Mouse (Mus musculus) CD4-positive, CD25-positive, alpha-beta regulatory T cell, adult 2 months (primary cell): ENCODE measurements around the gene Rab19.
"Not testable (repeated sequence)": the region's sequence is repeated elsewhere in the genome, so short reads cannot be mapped to it uniquely, and the experiment has no call there.

ENCODE experiments used
- DNase-seq: peaks from one replicate; pipeline ENCODE4 v3.0.0-alpha.2; 2012; ENCODE audit warnings: low read depth, low spot score

The Rab19 gene

GRCm38 (mm10) chr6:39379224-39379623 lies 1.8 kb upstream of the Rab19 start:
- peak; percentile 85 for DNase-seq

GRCm38 (mm10) chr6:39379749-39380148 lies 1.2 kb upstream of the Rab19 start:
- DNase-seq: peak; percentile 87

DNA sequence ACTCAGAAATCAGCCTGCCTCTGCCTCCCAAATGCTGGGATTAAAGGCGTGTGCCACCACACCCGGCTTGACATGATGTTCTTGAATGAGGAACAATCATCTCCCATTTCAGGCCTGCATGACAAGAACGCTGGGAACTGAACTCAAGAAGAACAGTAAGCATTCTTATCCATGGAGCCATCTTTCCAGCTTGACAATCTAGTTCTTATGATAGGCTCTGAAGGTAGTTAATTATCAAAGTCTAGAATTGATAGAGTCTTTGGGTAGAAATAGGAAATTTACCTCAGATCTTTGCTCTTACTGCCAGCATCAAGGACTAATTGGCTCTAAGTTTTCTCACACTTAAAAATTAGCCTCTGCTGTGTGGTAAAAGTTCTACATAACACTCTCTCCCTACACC lies 699 bp upstream of the Rab19 start:
- DNase-seq: peak; percentile 26

DNA sequence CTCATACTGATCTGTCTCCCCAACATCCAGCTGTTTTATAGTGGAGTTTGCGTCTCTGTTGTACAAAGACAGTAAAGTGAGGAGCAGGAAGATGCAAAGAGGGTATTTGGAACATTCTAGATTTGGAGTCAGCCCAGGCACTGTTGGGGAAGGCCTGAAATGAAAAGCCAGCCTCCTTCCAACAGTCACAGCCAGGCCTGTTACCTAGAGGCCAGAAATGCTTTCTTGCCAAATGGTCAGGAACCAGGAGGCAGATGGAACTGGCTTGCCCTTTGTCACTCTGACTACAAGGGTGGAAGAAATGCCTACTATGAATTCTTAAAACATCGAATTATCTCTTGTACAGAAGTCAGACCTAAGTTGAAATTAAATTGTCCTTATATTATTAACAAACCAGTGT lies 9.0 kb downstream of the Rab19 start:
- DNase-seq: no peak

GRCm38 (mm10) chr6:39395471-39395870 lies 14.5 kb downstream of the Rab19 start:
- DNase-seq: no peak

- no peak for DNase-seq
These were observed 14.9 kb downstream of the Rab19 start for GRCm38 (mm10) chr6:39395916-39396315.

DNA sequence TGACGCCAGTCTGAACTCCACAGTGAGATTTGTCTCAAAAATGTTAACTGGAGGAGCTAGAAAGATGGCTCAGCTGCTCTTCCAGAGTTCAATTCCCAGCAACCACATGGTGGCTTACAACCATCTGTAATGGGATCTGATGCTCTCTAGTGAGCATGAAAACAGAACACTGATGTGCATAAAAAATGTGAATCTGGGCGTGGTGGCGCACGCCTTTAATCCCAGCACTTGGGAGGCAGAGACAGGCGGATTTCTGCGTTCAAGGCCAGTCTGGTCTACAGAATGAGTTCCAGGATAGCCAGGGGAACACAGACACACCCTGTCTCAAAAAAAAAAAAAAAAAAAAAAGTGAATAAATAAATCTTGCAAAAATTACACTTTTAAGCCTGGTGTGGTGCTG lies 16.1 kb downstream of the Rab19 start:
- DNase-seq: no peak

GRCm38 (mm10) chr6:39398342-39398741 lies 17.4 kb downstream of the Rab19 start:
- DNase-seq: no peak

GRCm38 (mm10) chr6:39400343-39400742 lies 19.4 kb downstream of the Rab19 start:
- peak; percentile 46 for DNase-seq

DNA sequence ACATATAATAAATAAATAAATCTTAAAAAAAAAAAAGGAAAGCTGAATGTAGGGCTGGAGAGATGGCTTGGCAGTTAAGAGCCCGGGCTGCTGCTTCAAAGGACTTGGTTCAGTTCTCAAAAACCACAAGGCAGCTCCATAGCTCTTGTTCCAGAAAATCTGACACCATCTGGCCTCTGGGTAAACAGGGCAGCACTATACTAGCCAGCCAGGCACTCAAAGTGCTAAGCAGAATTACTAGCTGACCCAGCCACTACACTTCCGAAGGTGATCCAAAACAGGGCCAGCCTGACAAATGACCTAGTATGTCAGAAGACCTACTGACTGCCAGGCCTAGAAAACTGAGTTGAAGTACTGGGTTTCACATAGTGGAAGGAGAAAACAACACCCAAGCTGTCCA lies 22.2 kb downstream of the Rab19 start:
- DNase-seq: no peak

- no peak for DNase-seq
These were observed 25.5 kb downstream of the Rab19 start for GRCm38 (mm10) chr6:39406480-39406879.

DNA sequence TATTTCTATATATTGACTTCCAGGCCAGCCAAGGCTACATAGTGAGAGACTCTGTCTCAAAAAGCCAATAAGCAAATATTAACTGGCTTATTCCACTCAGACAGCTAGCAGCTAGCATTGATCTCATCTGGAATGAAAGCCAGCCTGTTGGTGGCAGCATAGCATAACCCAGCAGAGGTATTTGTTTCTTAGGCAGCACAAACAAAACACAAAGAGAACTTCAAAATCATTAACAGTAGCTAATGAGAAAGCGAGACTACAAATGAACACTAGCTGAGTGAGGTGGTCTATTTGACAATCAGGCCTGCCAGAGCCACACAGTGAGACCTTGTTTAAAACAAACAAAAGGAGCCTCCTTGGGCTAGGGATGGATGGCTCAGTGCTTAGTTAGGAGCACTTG lies 33.1 kb downstream of the Rab19 start:
- no peak for DNase-seq

DNA sequence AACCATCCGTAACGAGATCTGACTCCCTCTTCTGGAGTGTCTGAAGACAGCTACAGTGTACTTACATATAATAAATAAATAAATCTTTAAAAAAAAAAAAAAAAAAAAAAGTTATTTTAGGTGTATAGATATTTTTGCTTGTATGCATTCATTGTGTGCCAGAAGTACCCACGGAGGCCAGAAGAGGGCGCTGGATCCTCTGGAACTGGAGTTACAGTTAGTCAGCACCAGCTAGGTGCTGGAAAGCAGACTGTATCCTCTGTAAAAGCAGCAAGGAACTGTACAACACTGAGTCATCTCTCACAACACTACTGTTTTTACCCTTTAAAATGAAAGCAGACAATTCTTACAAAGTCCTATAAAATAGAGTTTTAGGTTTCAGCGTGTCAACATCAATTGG lies 34.8 kb downstream of the Rab19 start:
- DNase-seq: peak; percentile 87

DNA sequence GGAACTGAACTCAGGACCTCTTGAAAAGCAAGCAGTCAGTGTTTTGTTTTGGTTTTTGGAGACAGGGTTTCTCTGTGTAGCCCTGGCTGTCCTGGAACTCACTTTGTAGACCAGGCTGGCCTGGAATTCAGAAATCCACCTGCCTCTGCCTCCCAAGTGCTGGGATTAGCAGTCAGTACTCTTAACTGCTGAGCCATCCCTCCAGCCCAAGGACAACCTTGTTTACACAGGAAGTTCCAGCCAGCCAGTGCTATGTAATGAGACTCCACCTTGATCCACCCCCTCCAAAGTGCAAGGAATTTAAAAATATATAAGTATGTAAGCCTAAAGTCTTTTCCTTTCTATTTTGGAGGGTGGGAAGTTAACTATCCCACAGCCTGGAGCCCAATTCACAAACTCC lies 35.7 kb downstream of the Rab19 start:
- not testable (repeated sequence) for DNase-seq

GRCm38 (mm10) chr6:39419386-39419850 lies 38.4 kb downstream of the Rab19 start:
- DNase-seq: no peak

GRCm38 (mm10) chr6:39419851-39420721 lies 39.1 kb downstream of the Rab19 start, which contains the start of gene Mkrn1:
TSS of gene Mkrn1 (minus strand) at chr6:39420462.
- peak; percentile 90 for DNase-seq

DNA sequence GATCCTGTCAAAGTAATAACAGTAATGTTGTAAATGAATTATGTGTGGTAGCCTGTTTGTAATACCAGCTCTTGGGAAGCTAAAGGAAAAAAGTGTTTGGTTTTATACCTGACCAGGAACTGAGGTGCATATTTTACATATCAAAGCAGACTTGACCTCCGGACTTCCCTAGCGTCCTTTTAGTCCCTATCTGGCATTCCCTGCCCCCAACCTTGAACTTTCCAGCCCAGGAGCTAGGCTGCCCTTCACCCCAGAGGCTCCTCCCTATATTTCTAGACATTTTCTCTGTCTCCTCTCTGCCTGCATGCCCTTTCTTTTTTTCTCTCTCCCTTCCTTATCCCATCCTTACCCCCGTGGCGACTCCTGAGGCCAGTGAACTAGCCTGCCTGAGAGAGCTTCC lies 39.9 kb downstream of the Rab19 start:
- DNase-seq: no peak

DNA sequence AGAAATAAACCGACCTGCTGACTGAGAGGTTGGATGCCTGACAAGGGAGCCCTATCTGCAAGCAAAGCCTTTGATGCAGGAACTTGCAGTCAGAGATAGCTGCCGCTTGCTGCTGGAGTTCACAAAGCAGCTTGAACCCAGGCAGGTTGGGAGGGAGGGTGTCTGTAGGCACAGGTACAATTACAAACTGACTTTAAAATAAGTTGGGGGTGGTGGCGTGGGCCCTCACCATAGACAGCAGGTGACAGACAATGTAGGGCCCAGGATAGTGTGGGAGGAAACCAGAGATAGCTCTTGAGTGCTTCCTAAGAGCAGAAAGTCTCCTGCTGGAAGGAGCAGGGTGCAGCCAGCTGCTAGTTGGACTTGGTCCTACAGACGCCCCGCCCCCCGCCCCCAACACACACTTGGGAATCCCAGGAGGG lies 42.2 kb downstream of the Rab19 start:
- DNase-seq: no peak

DNA sequence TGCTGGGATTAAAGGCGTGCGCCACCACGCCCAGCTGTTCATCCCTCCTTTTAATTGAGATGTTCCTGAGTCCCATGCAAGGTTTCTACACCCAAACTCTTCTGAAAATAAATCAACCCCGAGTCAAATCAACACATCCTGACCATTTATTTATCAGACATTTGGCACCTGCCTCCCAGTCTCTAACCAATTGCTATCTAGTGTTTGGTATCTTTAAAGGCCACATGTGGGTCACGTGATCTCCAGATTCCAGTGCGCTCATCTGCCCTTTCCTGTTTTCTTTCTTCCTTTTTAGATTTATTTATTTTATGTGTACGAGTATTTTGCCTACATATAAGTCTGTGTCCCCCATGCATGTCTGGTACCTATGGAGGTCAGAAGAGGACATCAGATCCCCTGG lies 42.7 kb downstream of the Rab19 start:
- DNase-seq: no peak

DNA sequence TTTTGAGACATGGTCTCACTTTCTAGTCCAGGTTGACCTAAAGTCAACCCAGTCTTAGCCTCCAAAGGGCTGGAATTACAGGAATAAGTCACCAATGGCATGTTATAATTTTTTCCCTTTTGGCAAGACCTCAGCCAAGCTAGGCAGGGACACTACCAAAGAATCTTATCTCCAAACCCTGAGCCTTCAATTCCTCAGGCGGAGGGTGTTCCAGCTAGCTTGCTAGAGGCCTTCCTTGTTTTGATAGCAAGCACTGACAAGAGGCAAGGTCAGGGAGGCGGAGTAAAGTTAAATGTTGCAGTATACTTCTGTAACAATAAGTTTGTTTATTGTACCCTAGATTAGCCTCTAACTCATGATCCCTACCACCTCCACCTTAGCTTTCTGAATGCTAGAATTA lies 44.2 kb downstream of the Rab19 start:
- DNase-seq: no peak

DNA sequence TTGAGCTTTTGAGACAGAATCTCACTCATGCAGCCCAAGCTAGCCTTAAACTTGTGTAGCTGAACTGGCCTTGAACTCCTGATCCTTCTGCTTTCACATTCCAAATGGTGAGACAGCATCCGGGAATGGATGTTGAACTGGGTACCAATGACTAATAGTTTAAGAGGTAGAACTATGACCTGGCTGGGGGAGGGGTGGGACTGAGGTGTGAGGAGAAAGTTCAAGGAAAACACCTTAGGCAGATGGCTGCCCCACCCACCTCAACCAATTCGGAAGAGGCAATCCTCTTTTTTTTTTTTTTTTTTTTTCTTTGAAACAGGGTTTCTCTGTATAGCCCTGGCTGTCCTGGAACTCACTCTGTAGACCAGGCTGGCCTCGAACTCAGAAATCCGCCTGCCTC lies 45.8 kb downstream of the Rab19 start:
- no peak for DNase-seq

GRCm38 (mm10) chr6:39427276-39428003 lies 46.5 kb downstream of the Rab19 start:
- no peak for DNase-seq
